ENCODE assay signal across 9 mouse cellular contexts in genomic region chr17:71783366-71783735, GRCm38 (mm10). TPM values are rescaled to one million over a fixed set of nuclear protein-coding genes. Genes with fewer than 3 reads are reported as not detected.
DNase-seq lines count a peak whose midpoint lies in the region; ATAC-seq lines count a peak whose summit lies in the region.
"Had no signal": no experiment of that assay in that cellular context is flagged by ENCODE, and none has a peak within 500 bp of the region (broad histone marks: within the 10 kb centered on the region; RNA-seq: fewer than 3 reads in every experiment).

No protein-coding gene starts in this region.

- peak overlapping the region; percentile 70 for H3K4me3 ChIP-seq in kidney, embryonic 15.5 days (replicated peaks)
- H3K4me3 ChIP-seq in embryonic facial prominence, embryonic 11.5 days (ENCODE audit: low read depth, low read length): peak overlapping the region; percentile 77
- H3K4me3 ChIP-seq in heart, embryonic 16.5 days (ENCODE audit: low read length): peak overlapping the region; percentile 79
- H3K4me3 ChIP-seq in midbrain, embryonic 12.5 days: peak overlapping the region; percentile 89

- no peaks in the 10 kb centered on the region for H3K36me3 ChIP-seq in kidney, embryonic 15.5 days
- H3K36me3 ChIP-seq in embryonic facial prominence, embryonic 11.5 days (replicated peaks; ENCODE audit: control insufficient read depth, insufficient read depth, low read depth, low read length): no peaks in the 10 kb centered on the region
- H3K36me3 ChIP-seq in heart, embryonic 16.5 days (ENCODE audit: control insufficient read depth, insufficient read depth): 0 out of 2 replicates have a peak, but pooled peaks cover 2% of the 10 kb centered on the region
- H3K36me3 ChIP-seq in midbrain, embryonic 12.5 days: no peaks in the 10 kb centered on the region

- H3K9ac ChIP-seq in kidney, embryonic 15.5 days: no peak overlapping the region
- peak overlapping the region; percentile 81 for H3K9ac ChIP-seq in embryonic facial prominence, embryonic 11.5 days (replicated peaks; ENCODE audit: low read length)
- peak overlapping the region; percentile 90 for H3K9ac ChIP-seq in heart, embryonic 16.5 days (ENCODE audit: low read length)
- H3K9ac ChIP-seq in midbrain, embryonic 12.5 days (replicated peaks): peak overlapping the region; percentile 89

- no peak for DNase-seq in kidney, adult 11 months
- no peak for DNase-seq in embryonic facial prominence, embryonic 11.5 days (ENCODE audit: low spot score)
- DNase-seq in urinary bladder, postnatal 14 days (ENCODE audit: low spot score): no peak
- no peak for DNase-seq in gastrocnemius, adult 8-10 months (ENCODE audit: low spot score in 2 of 2)

- peak overlapping the region; percentile 93 for H3K4me2 ChIP-seq in kidney, embryonic 15.5 days
- H3K4me2 ChIP-seq in embryonic facial prominence, embryonic 11.5 days (ENCODE audit: low read depth, low read length): peak overlapping the region; percentile 88
- peak overlapping the region; percentile 73 for H3K4me2 ChIP-seq in heart, embryonic 16.5 days (ENCODE audit: low read depth, low read length)
- peak overlapping the region; percentile 90 for H3K4me2 ChIP-seq in midbrain, embryonic 12.5 days (replicated peaks)

- H3K27ac ChIP-seq in kidney, embryonic 15.5 days: no peak overlapping the region
- H3K27ac ChIP-seq in embryonic facial prominence, embryonic 11.5 days (replicated peaks; ENCODE audit: low read depth, low read length): no peak overlapping the region
- peak overlapping the region; percentile 89 for H3K27ac ChIP-seq in heart, embryonic 16.5 days (ENCODE audit: low read length)
- H3K27ac ChIP-seq in midbrain, embryonic 12.5 days (replicated peaks): no peak overlapping the region

- H3K27me3 ChIP-seq in kidney, embryonic 15.5 days: peaks cover 22% of the 10 kb centered on the region
- no peaks in the 10 kb centered on the region; the same call in 1 of the 2 replicates for H3K27me3 ChIP-seq in embryonic facial prominence, embryonic 11.5 days (ENCODE audit: control insufficient read depth, insufficient read depth, low read length)
- peaks cover 4% of the 10 kb centered on the region for H3K27me3 ChIP-seq in heart, embryonic 16.5 days (ENCODE audit: control insufficient read depth, insufficient read depth, low read length)
- H3K27me3 ChIP-seq in midbrain, embryonic 12.5 days: no peaks in the 10 kb centered on the region

- WGBS in kidney, embryonic 15.5 days: 11% methylated on average over 10 of the region's 10 CpGs
- WGBS in embryonic facial prominence, embryonic 11.5 days: 11% methylated on average over 10 of the region's 10 CpGs
- WGBS in heart, embryonic 16.5 days: 13% methylated on average over 10 of the region's 10 CpGs
- 8% methylated on average over 10 of the region's 10 CpGs for WGBS in midbrain, embryonic 12.5 days

- no peak for ATAC-seq in kidney, embryonic 15.5 days (replicated peaks; ENCODE audit: low FRiP score)
- ATAC-seq in embryonic facial prominence, embryonic 11.5 days (replicated peaks; ENCODE audit: insufficient number of reproducible peaks, low FRiP score, low TSS enrichment, low read depth): no peak
- peak; percentile 38 for ATAC-seq in heart, embryonic 16.5 days (replicated peaks; ENCODE audit: extremely low read depth, insufficient read depth, low FRiP score)
- peak; percentile 14 for ATAC-seq in midbrain, embryonic 12.5 days (ENCODE audit: low FRiP score, low read depth)
- no peak for ATAC-seq in granulocyte monocyte progenitor cell, adult 5-6 weeks (replicated peaks; ENCODE audit: poor library complexity, severe bottlenecking)

- no peaks in the 10 kb centered on the region for H3K9me3 ChIP-seq in kidney, embryonic 15.5 days (replicated peaks)
- H3K9me3 ChIP-seq in embryonic facial prominence, embryonic 11.5 days (replicated peaks; ENCODE audit: control insufficient read depth, low read length): no peaks in the 10 kb centered on the region
- peaks cover 6% of the 10 kb centered on the region for H3K9me3 ChIP-seq in heart, embryonic 16.5 days (replicated peaks; ENCODE audit: control insufficient read depth, low read length)
- H3K9me3 ChIP-seq in midbrain, embryonic 12.5 days: no peaks in the 10 kb centered on the region

- H3K4me1 ChIP-seq in kidney, embryonic 15.5 days: peaks cover 11% of the 10 kb centered on the region
- H3K4me1 ChIP-seq in embryonic facial prominence, embryonic 11.5 days (ENCODE audit: control insufficient read depth, insufficient read depth, low read length): no peaks in the 10 kb centered on the region
- H3K4me1 ChIP-seq in heart, embryonic 16.5 days (ENCODE audit: control insufficient read depth, insufficient read depth, low read length): peaks cover 20% of the 10 kb centered on the region
- peaks cover 19% of the 10 kb centered on the region for H3K4me1 ChIP-seq in midbrain, embryonic 12.5 days

RNA-seq across cellular contexts. Expression of gene Clip4, which starts 15.1 kb away (rescaled TPM):
- polyA plus RNA-seq in kidney, embryonic 15.5 days (2015; fragmentation: Nextera tagmentation; extraction: Ambion mirVana): 5.5 and 5.7 TPM in 2 replicates
- polyA plus RNA-seq in embryonic facial prominence, embryonic 11.5 days (2014; fragmentation: Nextera tagmentation; extraction: Ambion mirVana): 4.4 and 5.0 TPM in 2 replicates
- polyA plus RNA-seq in heart, embryonic 16.5 days (2015; fragmentation: Nextera tagmentation; extraction: Ambion mirVana): 35.8 and 37.2 TPM in 2 replicates
- polyA plus RNA-seq in midbrain, embryonic 12.5 days (2016; fragmentation: Nextera tagmentation; extraction: Ambion mirVana): 6.6 and 8.6 TPM in 2 replicates
- total RNA-seq in granulocyte monocyte progenitor cell, adult 5-6 weeks (2014; fragmentation: Nextera tagmentation): not detected in 2 replicates
- total RNA-seq in granulocyte monocyte progenitor cell, adult 5-6 weeks (2017): not detected in 2 replicates
- 100 to 1,000 TPM; 105 to 135 (median 118) TPM for total RNA-seq in gastrocnemius, adult 8-10 months (2022)

RNA-seq across cellular contexts. Expression of gene Pcare, which starts 30.7 kb away (rescaled TPM):
- polyA plus RNA-seq in kidney, embryonic 15.5 days (2015; fragmentation: Nextera tagmentation; extraction: Ambion mirVana): not detected in 2 replicates
- not detected in 2 replicates for polyA plus RNA-seq in embryonic facial prominence, embryonic 11.5 days (2014; fragmentation: Nextera tagmentation; extraction: Ambion mirVana)
- polyA plus RNA-seq in heart, embryonic 16.5 days (2015; fragmentation: Nextera tagmentation; extraction: Ambion mirVana): 0.03 TPM in 1 of 2 replicates, not detected in the other
- polyA plus RNA-seq in midbrain, embryonic 12.5 days (2016; fragmentation: Nextera tagmentation; extraction: Ambion mirVana): not detected in 2 replicates
- not detected in 2 replicates for total RNA-seq in granulocyte monocyte progenitor cell, adult 5-6 weeks (2014; fragmentation: Nextera tagmentation)
- total RNA-seq in granulocyte monocyte progenitor cell, adult 5-6 weeks (2017): not detected in 2 replicates
- total RNA-seq in gastrocnemius, adult 8-10 months (2022): not detected
- polyA plus RNA-seq: small intestine, adult 2 months had no signal

Comparison
In these comparisons a context has a peak if more than half of its experiments do, and no peak if none do; other contexts are left out.
1. ATAC-seq: peak in heart, embryonic 16.5 days (single experiment) and midbrain, embryonic 12.5 days (single experiment); none in kidney, embryonic 15.5 days (single experiment), embryonic facial prominence, embryonic 11.5 days (single experiment) and granulocyte monocyte progenitor cell, adult 5-6 weeks (single experiment).
2. Peak in every context shown above with its lines, with median percentiles within 50 percentile points of each other: H3K4me2 ChIP-seq and H3K4me3 ChIP-seq.